In genomic region chr3:38503606-38504005, GRCm38 (mm10) we compare ENCODE assay signal across 26 mouse cellular contexts.
"Had no signal": no experiment of that assay in that cellular context is flagged by ENCODE, and none has a peak within 500 bp of the region (broad histone marks: within the 10 kb centered on the region; RNA-seq: fewer than 3 reads in every experiment).

No protein-coding gene starts in this region.

- H3K4me2 ChIP-seq: heart, embryonic 11.5 days; heart, embryonic 13.5 days; heart, embryonic 15.5 days; hindbrain, embryonic 13.5 days; hindbrain, embryonic 15.5 days; kidney, embryonic 15.5 days; limb, embryonic 13.5 days; limb, embryonic 15.5 days; liver, embryonic 12.5 days had no signal

- H3K4me1 ChIP-seq: heart, embryonic 15.5 days; kidney, embryonic 15.5 days; limb, embryonic 13.5 days; limb, embryonic 15.5 days; liver, embryonic 12.5 days had no signal

- H3K27ac ChIP-seq: heart, adult 2 months; heart, embryonic 13.5 days; heart, embryonic 15.5 days; hindbrain, embryonic 13.5 days; hindbrain, embryonic 15.5 days; hindbrain, postnatal 0 days; kidney, embryonic 15.5 days; kidney, postnatal 0 days; limb, embryonic 13.5 days; limb, embryonic 15.5 days; liver, embryonic 12.5 days; liver, embryonic 14.5 days had no signal

- H3K4me3 ChIP-seq: heart, adult 2 months; heart, embryonic 13.5 days; heart, embryonic 15.5 days; hindbrain, embryonic 13.5 days; hindbrain, embryonic 15.5 days; kidney, embryonic 15.5 days; limb, embryonic 13.5 days; limb, embryonic 15.5 days; liver, embryonic 12.5 days had no signal

- H3K27me3 ChIP-seq: heart, embryonic 13.5 days; heart, embryonic 15.5 days; hindbrain, embryonic 13.5 days; hindbrain, embryonic 15.5 days; kidney, embryonic 15.5 days; limb, embryonic 13.5 days; limb, embryonic 15.5 days had no signal

- ATAC-seq: hindbrain, postnatal 0 days; intestine, embryonic 16.5 days; liver, embryonic 12.5 days had no signal

- H3K36me3 ChIP-seq: heart, embryonic 13.5 days; heart, embryonic 15.5 days; hindbrain, embryonic 13.5 days; hindbrain, embryonic 15.5 days; kidney, embryonic 15.5 days; limb, embryonic 13.5 days; limb, embryonic 15.5 days; liver, embryonic 12.5 days had no signal

- H3K9ac ChIP-seq: heart, embryonic 13.5 days; heart, embryonic 15.5 days; hindbrain, embryonic 13.5 days; hindbrain, embryonic 15.5 days; kidney, embryonic 15.5 days; limb, embryonic 13.5 days; limb, embryonic 15.5 days; liver, embryonic 12.5 days; liver, embryonic 14.5 days had no signal

- DNase-seq: gastrocnemius, postnatal 14 days; gastrocnemius, postnatal 36 days; heart, adult 2 months; heart, postnatal 14 days; heart, postnatal 36 days; kidney, adult 11 months; kidney, adult 2 months; kidney, adult 9 months; kidney, postnatal 14 days; kidney, postnatal 36 days; layer of hippocampus, adult 9-11 months; layer of hippocampus, postnatal 36 days; left cerebral cortex, postnatal 4 days had no signal

- H3K9me3 ChIP-seq: heart, embryonic 13.5 days; heart, embryonic 15.5 days; hindbrain, embryonic 13.5 days; hindbrain, embryonic 15.5 days; kidney, embryonic 15.5 days; limb, embryonic 13.5 days; limb, embryonic 15.5 days; liver, embryonic 12.5 days had no signal
